Mouse (Mus musculus): ENCODE measurements around the gene Sbk1. TPM values are rescaled to one million over a fixed set of nuclear protein-coding genes. Genes with fewer than 3 reads are reported as not detected.

Gene Sbk1
- total and polyA plus RNA-seq, 3 experiments, result 1.6 to 4.5 (median 4.2) TPM

DNA sequence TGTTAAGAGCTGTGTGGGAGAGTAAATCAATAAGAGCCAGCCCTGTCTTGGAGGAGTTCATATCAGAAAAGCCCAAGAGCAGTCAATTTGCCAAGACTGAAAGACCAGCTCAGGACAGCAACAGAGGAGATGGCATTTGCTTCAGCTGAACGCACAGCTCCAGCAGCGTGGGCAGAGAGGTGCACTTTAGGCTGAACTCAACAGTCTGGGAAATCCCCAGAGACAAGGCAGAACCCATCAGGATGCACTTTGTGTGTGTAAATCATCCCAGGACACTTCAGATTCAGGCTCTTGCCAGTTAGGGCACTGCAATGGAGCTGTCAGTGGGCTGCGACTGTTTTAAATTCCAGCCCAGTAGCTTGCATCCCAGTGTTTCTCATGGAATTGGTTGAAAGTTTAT lies 49.7 kb upstream of the Sbk1 start:
- no peak overlapping the region for H3K27ac ChIP-seq (ENCODE audit: insufficient read depth, low read depth)
- in situ Hi-C loops (cut with MboI; ENCODE audit: low pct_ligation_motif_present, low pct_unique_long_range_greater_than_20kb, low sequenced_read_pairs), result no loop called here
- no peak overlapping the region for H3K9ac ChIP-seq (ENCODE audit: insufficient read depth, low read depth)
- no peaks in the 10 kb centered on the region for H3K36me3 ChIP-seq (replicated peaks in 1 of 2; ENCODE audit: control insufficient read depth in 1 of 2, insufficient read depth in 1 of 2, low read length in 1 of 2)
- no peak for TF ChIP-seq MYC (IDR thresholded peaks at IDR 0.05; ENCODE audit: low read depth, low read length)
- no peak for TF ChIP-seq KAT2A (IDR thresholded peaks at IDR 0.05; ENCODE audit: insufficient replicate concordance, low read length)
- no peak for TF ChIP-seq CHD2 (IDR thresholded peaks at IDR 0.05; ENCODE audit: low read length)
- no peak for TF ChIP-seq JUN (IDR thresholded peaks at IDR 0.05; ENCODE audit: insufficient read depth, low read depth, low read length)
- no peak for TF ChIP-seq RAD21 (IDR thresholded peaks at IDR 0.05; ENCODE audit: low read depth, low read length)
- no peak for TF ChIP-seq MAZ (IDR thresholded peaks at IDR 0.05; ENCODE audit: low read depth, low read length)
- TF ChIP-seq BHLHE40 (IDR thresholded peaks at IDR 0.05; ENCODE audit: low read depth, low read length), result no peak
- TF ChIP-seq TCF12 (IDR thresholded peaks at IDR 0.05; ENCODE audit: low read depth, low read length), result no peak
- TF ChIP-seq MXI1 (IDR thresholded peaks at IDR 0.05; ENCODE audit: low read depth, low read length), result no peak
- no peak for TF ChIP-seq NRF1 (IDR thresholded peaks at IDR 0.05; ENCODE audit: low read depth, low read length)
- no peak for TF ChIP-seq RCOR1 (conservative IDR thresholded peaks at IDR 0.05; ENCODE audit: low read depth, low read length)
- dilution Hi-C loops (cut with MboI; ENCODE audit: extremely low pct_ligation_motif_present, extremely low pct_unique_long_range_greater_than_20kb, low sequenced_read_pairs), result no loop called here
- H3K79me2 ChIP-seq (replicated peaks; ENCODE audit: control insufficient read depth, extremely low read depth, insufficient read depth, poor library complexity, severe bottlenecking), result no peaks in the 10 kb centered on the region
- peaks cover 5% of the 10 kb centered on the region for H3K27me3 ChIP-seq (replicated peaks)
- H3K4me2 ChIP-seq (ENCODE audit: insufficient read depth, low read depth, poor library complexity, severe bottlenecking), result no peak overlapping the region
- H3K9me3 ChIP-seq (replicated peaks; ENCODE audit: low read length), result no peaks in the 10 kb centered on the region
- no peak for DNase-seq (ENCODE audit: extremely low read depth)
- H3K4me1 ChIP-seq (ENCODE audit: control insufficient read depth in 1 of 2, insufficient read depth in 2 of 2), result peaks cover 0 to 3% of the 10 kb centered on the region in 2 experiments; a peak in 1 of 4 replicates
- H3K4me3 ChIP-seq (replicated peaks in 1 of 3; ENCODE audit: low read depth in 2 of 3, low read length in 2 of 3, poor library complexity in 1 of 3), result no peak overlapping the region

DNA sequence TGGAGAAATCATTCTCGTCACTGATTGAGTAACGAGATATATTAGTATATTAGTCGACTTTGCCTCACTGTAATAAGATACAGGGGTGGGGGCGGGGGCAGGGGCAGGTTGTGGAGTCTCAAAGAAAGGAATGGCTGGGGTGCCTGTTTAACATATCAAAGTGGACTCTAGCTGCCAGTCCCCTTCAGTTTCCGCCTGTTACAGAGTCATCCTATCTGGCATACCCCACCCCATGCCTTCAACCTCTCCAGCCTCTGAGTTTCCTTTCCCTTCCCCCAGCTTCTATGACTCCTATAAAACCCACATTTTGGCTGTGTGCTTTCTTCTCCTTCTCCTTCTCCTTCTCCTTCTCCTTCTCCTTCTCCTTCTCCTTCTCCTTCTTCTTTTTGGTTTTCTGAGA lies 46.3 kb upstream of the Sbk1 start:
- Histone ChIP-seq H3K4me2 (ENCODE audit: insufficient read depth, low read depth, poor library complexity, severe bottlenecking) (no peak overlapping the region), H3K9me3 (replicated peaks; ENCODE audit: low read length) (no peaks in the 10 kb centered on the region), H3K79me2 (replicated peaks; ENCODE audit: control insufficient read depth, extremely low read depth, insufficient read depth, poor library complexity, severe bottlenecking) (no peaks in the 10 kb centered on the region), H3K27me3 (replicated peaks) (peaks cover 11% of the 10 kb centered on the region), H3K4me1 (ENCODE audit: control insufficient read depth in 1 of 2, insufficient read depth in 2 of 2) (peaks cover 3 to 5% of the 10 kb centered on the region in 2 experiments; a peak in 1 of 4 replicates), H3K36me3 (replicated peaks in 1 of 2; ENCODE audit: control insufficient read depth in 1 of 2, insufficient read depth in 1 of 2, low read length in 1 of 2) (no peaks in the 10 kb centered on the region), H3K9ac (ENCODE audit: insufficient read depth, low read depth) (no peak overlapping the region), H3K27ac (ENCODE audit: insufficient read depth, low read depth) (no peak overlapping the region), H3K4me3 (replicated peaks in 1 of 3; ENCODE audit: low read depth in 2 of 3, low read length in 2 of 3, poor library complexity in 1 of 3) (no peak overlapping the region)
- no peak for DNase-seq (ENCODE audit: extremely low read depth)
- in situ Hi-C loops (cut with MboI; ENCODE audit: low pct_ligation_motif_present, low pct_unique_long_range_greater_than_20kb, low sequenced_read_pairs) (no loop called here), dilution Hi-C loops (cut with MboI; ENCODE audit: extremely low pct_ligation_motif_present, extremely low pct_unique_long_range_greater_than_20kb, low sequenced_read_pairs) (no loop called here)
- no peak for TF ChIP-seq NRF1 (IDR thresholded peaks at IDR 0.05; ENCODE audit: low read depth, low read length)

DNA sequence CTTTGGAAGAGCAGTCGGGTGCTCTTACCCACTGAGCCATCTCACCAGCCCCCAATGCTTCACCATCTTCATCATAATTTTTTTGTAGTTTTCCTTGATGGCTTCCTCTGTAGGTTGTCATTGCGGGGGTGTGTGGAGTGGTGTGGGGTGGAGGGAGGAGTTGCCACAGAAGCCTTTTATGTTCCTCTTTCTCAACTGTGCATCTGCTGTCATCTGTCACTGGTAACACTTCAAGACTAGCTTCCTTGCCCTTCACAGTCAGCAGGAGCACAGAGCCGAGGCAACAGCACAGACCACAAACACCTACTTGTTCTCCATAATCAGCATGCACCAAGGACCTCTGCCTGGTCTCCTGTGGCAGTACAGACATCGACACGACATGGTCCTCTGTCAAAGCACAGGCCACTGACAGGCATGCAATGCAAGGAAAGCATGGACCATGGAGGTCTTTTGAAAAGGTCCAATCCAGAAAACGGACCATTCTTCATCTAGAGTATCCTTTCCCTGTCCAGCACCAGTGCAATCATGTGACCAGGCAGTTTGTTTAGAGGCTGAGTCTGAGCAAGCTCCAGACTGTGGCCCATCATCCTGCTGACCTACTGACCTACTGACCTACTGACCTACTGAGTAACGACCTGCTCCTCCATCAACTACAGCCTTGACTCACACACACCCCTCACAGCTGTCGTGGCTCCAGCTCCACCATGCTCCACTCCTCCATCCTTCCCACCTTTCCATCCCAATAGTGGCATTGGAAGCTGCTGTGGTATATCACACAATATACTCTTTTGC lies 41.9 kb upstream of the Sbk1 start:
- no peak for TF ChIP-seq ZC3H11A (IDR thresholded peaks at IDR 0.05; ENCODE audit: low read depth, low read length)
- TF ChIP-seq E2F4 (IDR thresholded peaks at IDR 0.05; ENCODE audit: insufficient replicate concordance, low read depth, low read length), result no peak
- no peak for TF ChIP-seq BHLHE40 (IDR thresholded peaks at IDR 0.05; ENCODE audit: low read depth, low read length)
- TF ChIP-seq MAFK (IDR thresholded peaks at IDR 0.05; ENCODE audit: insufficient replicate concordance, low read length), result no peak
- TF ChIP-seq CHD1 (IDR thresholded peaks at IDR 0.05; ENCODE audit: low read depth, low read length), result no peak
- no peak for TF ChIP-seq KAT2A (IDR thresholded peaks at IDR 0.05; ENCODE audit: insufficient replicate concordance, low read length)
- TF ChIP-seq EP300 (IDR thresholded peaks at IDR 0.05; ENCODE audit: low read length), result no peak
- no peak for TF ChIP-seq HCFC1 (IDR thresholded peaks at IDR 0.05; ENCODE audit: low read depth, low read length)
- TF ChIP-seq SMC3 (IDR thresholded peaks at IDR 0.05; ENCODE audit: low read depth, low read length), result no peak
- TF ChIP-seq ZKSCAN1 (IDR thresholded peaks at IDR 0.05; ENCODE audit: borderline replicate concordance, low read depth, low read length), result no peak
- no peak for TF ChIP-seq ELF1 (IDR thresholded peaks at IDR 0.05; ENCODE audit: low read depth, low read length)
- no peak for TF ChIP-seq USF2 (conservative IDR thresholded peaks at IDR 0.05; ENCODE audit: low read depth, low read length)
- TF ChIP-seq MYC (IDR thresholded peaks at IDR 0.05; ENCODE audit: low read depth, low read length), result no peak
- no peak for TF ChIP-seq MAZ (IDR thresholded peaks at IDR 0.05; ENCODE audit: low read depth, low read length)
- no peak for TF ChIP-seq JUND (conservative IDR thresholded peaks at IDR 0.05; ENCODE audit: low read depth, low read length)
- no peak for TF ChIP-seq TCF12 (IDR thresholded peaks at IDR 0.05; ENCODE audit: low read depth, low read length)
- Histone ChIP-seq H3K9me3 (replicated peaks; ENCODE audit: low read length) (no peaks in the 10 kb centered on the region), H3K36me3 (replicated peaks in 1 of 2; ENCODE audit: control insufficient read depth in 1 of 2, insufficient read depth in 1 of 2, low read length in 1 of 2) (no peaks in the 10 kb centered on the region), H3K27me3 (replicated peaks) (peaks cover 5% of the 10 kb centered on the region), H3K9ac (ENCODE audit: insufficient read depth, low read depth) (no peak overlapping the region), H3K4me2 (ENCODE audit: insufficient read depth, low read depth, poor library complexity, severe bottlenecking) (no peak overlapping the region), H3K4me3 (replicated peaks in 1 of 3; ENCODE audit: low read depth in 2 of 3, low read length in 2 of 3, poor library complexity in 1 of 3) (no peak overlapping the region), H3K79me2 (replicated peaks; ENCODE audit: control insufficient read depth, extremely low read depth, insufficient read depth, poor library complexity, severe bottlenecking) (no peaks in the 10 kb centered on the region), H3K4me1 (ENCODE audit: control insufficient read depth in 1 of 2, insufficient read depth in 2 of 2) (peaks cover 0 to 5% of the 10 kb centered on the region in 2 experiments; a peak in 1 of 4 replicates), H3K27ac (ENCODE audit: insufficient read depth, low read depth) (no peak overlapping the region)
- peak; percentile 16 for DNase-seq (ENCODE audit: extremely low read depth)
- dilution Hi-C loops (cut with MboI; ENCODE audit: extremely low pct_ligation_motif_present, extremely low pct_unique_long_range_greater_than_20kb, low sequenced_read_pairs) (no loop called here), in situ Hi-C loops (cut with MboI; ENCODE audit: low pct_ligation_motif_present, low pct_unique_long_range_greater_than_20kb, low sequenced_read_pairs) (no loop called here)

Measured in CH12.LX (cell line).